Mouse (Mus musculus): ENCODE data around the gene Alpk3.
"Not testable (repeated sequence)": the region's sequence is repeated elsewhere in the genome, so short reads cannot be mapped to it uniquely, and the experiment has no call there.

The Alpk3 gene

DNA sequence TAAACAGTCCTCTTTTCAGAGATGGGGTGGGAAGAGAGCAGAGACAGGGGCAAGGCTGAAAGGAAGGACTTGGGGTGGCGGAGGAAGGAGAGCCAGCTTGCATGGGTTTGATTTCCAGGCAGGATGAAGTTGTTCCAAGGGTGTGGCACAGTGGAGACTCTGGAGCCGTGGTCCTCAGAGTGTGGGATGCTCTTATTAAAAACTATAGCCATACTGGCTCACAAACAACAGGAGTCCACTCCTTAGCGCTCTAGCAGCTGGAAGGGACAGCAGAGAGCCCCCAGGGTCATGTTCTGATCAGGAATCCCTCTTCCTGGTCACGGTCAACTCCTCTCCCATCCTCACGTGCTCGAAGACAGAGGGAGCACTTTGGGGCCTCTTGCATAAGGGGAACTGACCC is 76.0 kb downstream of the Alpk3 start:
- DNase-seq = no peak

DNA sequence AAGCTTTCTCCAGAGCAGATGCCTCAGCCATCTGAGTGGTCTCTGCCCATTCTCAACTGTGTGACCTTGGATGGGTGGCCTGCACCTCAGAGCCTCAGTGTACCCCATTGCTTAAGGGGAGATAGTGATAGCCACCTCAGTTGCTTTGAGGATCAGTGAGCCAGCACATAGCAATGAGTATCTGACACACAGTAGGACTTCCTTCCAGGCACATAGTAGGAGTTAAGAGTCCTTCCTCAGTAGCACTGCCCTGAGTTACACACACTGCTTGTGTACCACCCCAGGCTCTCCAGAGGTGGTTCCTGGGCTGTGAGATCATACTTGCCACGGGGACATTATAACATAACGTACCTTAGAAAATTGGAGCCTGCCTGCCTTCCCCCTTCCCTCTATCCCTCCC is 76.5 kb downstream of the Alpk3 start:
- no peak for DNase-seq

DNA sequence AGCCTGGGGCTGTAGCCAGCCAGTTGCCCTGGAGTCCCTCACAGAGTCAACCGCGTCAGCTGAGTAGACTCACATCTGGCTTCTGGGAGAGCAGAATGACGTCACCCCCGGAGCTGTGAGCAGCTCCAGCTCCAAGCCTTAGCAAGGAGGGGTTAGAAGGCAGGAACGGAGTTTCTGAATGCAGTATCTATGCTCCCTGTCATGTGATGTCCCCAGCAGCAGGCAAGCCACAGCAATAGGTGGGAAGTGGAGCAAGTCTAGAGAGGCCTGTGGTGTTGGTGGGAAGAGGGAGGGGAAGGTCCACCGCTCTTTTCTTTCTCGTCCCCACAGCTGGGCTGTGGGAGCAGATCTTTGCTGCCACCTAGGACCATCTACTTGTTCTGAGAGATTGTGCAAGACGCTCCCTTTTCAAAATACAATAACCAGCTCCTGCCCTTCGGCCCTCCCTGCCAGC is 77.2 kb downstream of the Alpk3 start:
- peak in 1 of 2 experiments; percentile 20 for DNase-seq

DNA sequence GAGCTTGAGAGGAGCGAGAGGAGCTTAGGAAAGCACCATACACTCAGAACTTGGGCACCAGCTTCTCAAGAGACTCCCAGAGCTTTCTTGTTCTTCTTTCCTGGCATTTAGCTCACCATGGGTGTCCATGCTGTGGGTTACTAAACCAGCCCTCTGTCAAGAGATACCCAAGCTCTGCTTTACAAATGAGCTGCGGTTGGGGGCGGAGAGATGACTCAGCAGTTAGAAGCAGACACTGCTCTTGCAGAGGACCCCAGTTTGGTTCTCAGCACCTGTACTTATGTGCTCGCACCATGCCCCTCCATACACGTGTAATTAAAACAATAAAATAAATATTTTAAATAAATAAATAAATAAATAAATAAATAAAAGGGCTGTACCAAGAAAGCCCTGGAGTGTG is 79.9 kb downstream of the Alpk3 start:
- no peak for DNase-seq

DNA sequence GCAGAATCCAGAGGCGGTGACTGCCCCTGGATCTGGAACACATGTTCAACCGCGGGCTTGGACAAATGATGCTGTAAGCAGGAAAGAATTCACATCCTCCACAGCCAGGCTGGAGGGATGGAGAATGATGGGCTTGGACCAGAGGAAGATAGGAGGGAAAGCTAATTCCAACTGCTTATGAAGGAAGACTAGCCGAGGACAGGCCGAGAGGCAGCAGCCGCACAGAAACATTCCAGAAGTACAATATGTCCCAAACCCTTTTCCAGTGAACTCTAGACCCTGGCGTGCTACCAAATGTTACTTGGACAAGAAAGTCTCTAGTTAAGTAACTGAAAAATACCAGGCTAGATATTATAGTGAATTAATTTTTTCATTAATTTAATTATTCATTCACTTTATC is 81.7 kb downstream of the Alpk3 start:
- DNase-seq = no peak

DNA sequence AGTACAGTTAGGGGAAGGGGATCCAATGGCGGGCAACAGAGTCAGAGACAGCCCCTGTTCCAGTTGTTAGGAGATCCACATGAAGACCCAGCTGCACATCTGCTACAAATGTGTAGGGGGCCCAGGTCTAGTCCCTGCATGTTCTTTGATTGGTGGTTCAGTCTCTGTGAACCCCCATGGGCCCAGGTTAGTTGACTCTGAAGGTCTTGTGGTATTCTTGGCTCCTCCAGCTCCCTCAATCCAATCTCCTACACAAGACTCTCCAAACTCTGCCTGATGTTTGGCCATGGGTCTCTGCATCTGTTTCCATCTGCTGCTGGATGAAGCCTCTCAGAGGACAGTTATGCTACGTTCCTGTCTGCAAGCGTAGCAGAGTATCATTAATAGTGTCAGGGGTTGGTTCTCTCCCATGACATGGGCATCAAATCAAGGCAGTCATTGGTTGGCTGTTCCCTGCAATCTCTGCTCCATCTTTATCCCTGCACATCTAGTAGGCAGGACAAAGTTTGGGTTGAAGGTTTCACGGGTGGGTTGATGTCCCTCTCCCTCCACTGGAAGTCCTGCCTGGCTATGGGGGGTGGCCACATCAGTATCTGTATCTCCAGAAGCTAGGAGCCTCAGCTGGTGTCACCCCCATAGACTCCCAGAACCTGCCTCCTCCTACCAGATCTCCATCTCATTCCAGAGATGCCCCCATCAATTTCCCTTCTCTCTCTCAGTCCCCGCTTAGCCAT is 82.4 kb downstream of the Alpk3 start:
- no peak for DNase-seq

GRCm38 (mm10) chr7:81141541-81141940 is 84.1 kb downstream of the Alpk3 start:
- no peak for DNase-seq

GRCm38 (mm10) chr7:81143056-81143455 is 85.7 kb downstream of the Alpk3 start:
- not testable (repeated sequence) for DNase-seq

GRCm38 (mm10) chr7:81149759-81150158 is 92.4 kb downstream of the Alpk3 start:
- no peak for DNase-seq

DNA sequence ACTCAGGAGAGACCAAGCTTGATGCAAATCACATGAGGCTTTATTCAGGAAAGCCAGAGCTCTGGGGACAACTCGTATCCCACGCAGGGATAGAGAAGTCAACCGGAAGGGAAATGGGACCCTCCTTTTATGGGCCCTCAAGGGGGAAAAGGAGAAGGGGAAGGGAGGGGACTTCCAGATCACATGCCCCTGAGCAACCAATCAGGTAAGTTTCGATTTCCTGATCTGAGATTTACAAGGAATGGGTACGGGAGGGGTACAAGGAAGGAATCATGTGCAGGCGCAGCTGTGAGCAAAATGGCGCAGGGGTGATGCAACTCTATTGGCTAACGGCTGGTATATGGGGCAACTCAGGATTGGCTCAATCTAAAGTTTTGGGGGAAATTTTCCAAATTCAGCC is 93.8 kb downstream of the Alpk3 start:
- no peak for DNase-seq

GRCm38 (mm10) chr7:81152306-81152705 is 94.9 kb downstream of the Alpk3 start:
- no peak for DNase-seq

- no peak for DNase-seq
Observed at GRCm38 (mm10) chr7:81152826-81153225, 95.4 kb downstream of the Alpk3 start.

DNA sequence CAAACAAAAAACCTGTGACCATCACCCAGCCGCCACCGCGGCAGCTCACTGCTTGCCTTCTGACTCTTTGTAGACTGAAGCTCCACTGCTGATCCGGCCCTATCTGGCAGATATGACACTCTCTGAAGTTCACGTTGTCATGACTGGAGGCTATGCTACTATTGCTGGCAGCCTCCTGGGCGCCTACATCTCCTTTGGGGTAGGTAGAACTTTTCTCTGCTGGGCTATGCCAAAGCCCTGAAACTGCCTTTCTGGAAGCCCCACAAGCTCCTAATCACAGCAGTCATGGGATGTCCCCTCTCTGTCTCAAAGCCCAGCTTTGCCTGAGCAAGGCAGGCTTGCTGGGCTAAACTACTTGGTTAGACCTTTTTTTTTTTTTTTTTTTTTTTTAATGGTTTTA is 95.9 kb downstream of the Alpk3 start:
- no peak for DNase-seq

DNA sequence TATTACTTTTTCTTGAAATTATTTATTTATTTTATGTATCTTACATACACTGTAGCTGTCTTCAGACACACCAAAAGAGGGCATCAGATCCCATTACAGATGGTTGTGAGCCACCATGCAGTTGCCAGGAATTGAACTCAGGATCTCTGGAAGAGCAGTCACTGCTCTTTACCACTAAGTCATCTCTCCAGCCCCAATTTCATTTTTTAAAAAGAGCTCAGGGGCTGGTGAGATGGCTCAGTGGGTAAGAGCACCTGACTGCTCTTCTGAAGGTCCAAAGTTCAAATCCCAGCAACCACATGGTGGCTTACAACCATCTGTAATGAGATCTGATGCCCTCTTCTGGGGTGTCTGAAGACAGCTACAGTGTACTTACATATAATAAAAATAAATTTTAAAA is 96.8 kb downstream of the Alpk3 start:
- not testable (repeated sequence) for DNase-seq

DNA sequence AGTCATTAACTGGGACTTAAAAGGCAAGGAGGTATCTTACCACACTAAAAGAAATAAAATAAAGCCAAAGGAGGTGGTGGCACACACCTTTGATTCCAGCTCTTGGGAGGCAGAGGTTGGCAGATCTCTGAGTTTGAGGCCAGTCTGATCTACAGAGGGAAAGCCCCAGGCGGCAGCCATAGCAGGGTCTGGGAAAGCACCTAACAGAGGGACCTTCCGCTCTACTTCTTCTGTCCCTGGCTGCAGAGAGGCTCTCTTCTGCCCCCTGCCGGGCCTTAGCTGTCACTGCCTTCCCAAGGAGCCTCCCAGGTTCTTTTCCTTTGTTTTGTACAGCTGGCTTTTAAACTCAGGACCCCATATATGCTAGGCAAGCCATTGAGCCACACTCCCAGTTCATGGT is 97.6 kb downstream of the Alpk3 start:
- peak; percentile 64 to 75 for DNase-seq

Data from cerebellum, postnatal 25 days (tissue).